Mouse (Mus musculus) heart, embryonic 11.5 days (tissue): ENCODE results near the gene Sun5. TPM values are rescaled to one million over a fixed set of nuclear protein-coding genes. Genes with fewer than 3 reads are reported as not detected.
"Not testable (repeated sequence)": the region's sequence is repeated elsewhere in the genome, so short reads cannot be mapped to it uniquely, and the experiment has no call there.

ENCODE experiments used
- ATAC-seq: fragments of 200-750 bp; cut with Nextera tagmentation; replicated peaks from 2 replicates; pipeline ENCODE4 v1.8.0; 2017; ENCODE audit warnings: moderate library complexity; ENCODE audit not compliant: insufficient number of reproducible peaks, low FRiP score, low TSS enrichment
- H3K27ac ChIP-seq: fragments of 300-500 bp; sonication (generic); 2 replicates; pipeline ENCODE4 v1.5.1; 2014; ENCODE audit warnings: mild to moderate bottlenecking, low read depth, low read length
- H3K27me3 ChIP-seq: fragments of 300-500 bp; sonication (generic); 2 replicates; pipeline ENCODE4 v1.6.1; 2014; ENCODE audit warnings: mild to moderate bottlenecking, low read length, mixed read lengths; ENCODE audit not compliant: control insufficient read depth, insufficient read depth
- H3K36me3 ChIP-seq: fragments of 300-500 bp; sonication (generic); 2 replicates; pipeline ENCODE4 v1.6.1; 2014; ENCODE audit warnings: mild to moderate bottlenecking, low read length, moderate library complexity, mixed read lengths; ENCODE audit not compliant: control insufficient read depth, insufficient read depth
- H3K4me1 ChIP-seq: fragments of 300-500 bp; sonication (generic); 2 replicates; pipeline ENCODE4 v1.6.1; 2014; ENCODE audit warnings: low read length; ENCODE audit not compliant: control insufficient read depth, insufficient read depth
- H3K4me2 ChIP-seq: fragments of 300-500 bp; sonication (generic); 2 replicates; pipeline ENCODE4 v1.6.1; 2014; ENCODE audit warnings: mild to moderate bottlenecking, moderate library complexity
- H3K4me3 ChIP-seq: fragments of 300-500 bp; sonication (generic); 2 replicates; pipeline ENCODE4 v1.5.1; 2014; ENCODE audit warnings: low read depth, low read length
- H3K9ac ChIP-seq: fragments of 300-500 bp; sonication (generic); 2 replicates; pipeline ENCODE4 v1.6.1; 2014; ENCODE audit warnings: mild to moderate bottlenecking, low read depth, low read length, moderate library complexity
- H3K9me3 ChIP-seq: fragments of 300-500 bp; sonication (generic); replicated peaks from 2 replicates; pipeline ENCODE4 v1.6.1; 2016; ENCODE audit warnings: low read length; ENCODE audit not compliant: control insufficient read depth
- WGBS: fragments of 180-500 bp; shearing (Covaris S2); extraction: QIAGEN DNeasy Blood & Tissue Kit; methylation state at CpG from one replicate; pipeline ENCODE4 v1.1.7; 2014; ENCODE audit not compliant: insufficient replicate concordance; 5-methylcytosine and 5-hydroxymethylcytosine counted together
- polyA plus RNA-seq: library from polyadenylated mRNA; unstranded; fragments of >200 nt; fragmentation: Nextera tagmentation; extraction: Ambion mirVana; gene quantifications from 2 replicates; pipeline ENCODE4 v1.2.1, GENCODE M21; 2014

Gene Sun5
- polyA plus RNA-seq, 1 experiment from 2014 or later: not detected

GRCm38 (mm10) chr2:153828704-153829103 lies 42.2 kb downstream of the Sun5 start:
- no peak overlapping the region for H3K9ac ChIP-seq
- ATAC-seq: no peak
- H3K27me3 ChIP-seq: no peaks in the 10 kb centered on the region; the same call in 1 of the 2 replicates
- H3K4me2 ChIP-seq: no peak overlapping the region
- no peak overlapping the region for H3K27ac ChIP-seq
- H3K4me1 ChIP-seq: 0 out of 2 replicates have a peak, but pooled peaks cover 3% of the 10 kb centered on the region
- H3K9me3 ChIP-seq: no peaks in the 10 kb centered on the region
- no peaks in the 10 kb centered on the region for H3K36me3 ChIP-seq
- WGBS: 80% methylated on average over 7 of the region's 7 CpGs
- no peak overlapping the region for H3K4me3 ChIP-seq

GRCm38 (mm10) chr2:153827171-153827830 lies 43.6 kb downstream of the Sun5 start:
- H3K9ac ChIP-seq: no peak overlapping the region
- H3K4me2 ChIP-seq: no peak overlapping the region
- H3K36me3 ChIP-seq: no peaks in the 10 kb centered on the region
- H3K4me1 ChIP-seq: 0 out of 2 replicates have a peak, but pooled peaks cover 3% of the 10 kb centered on the region
- H3K27ac ChIP-seq: no peak overlapping the region
- ATAC-seq: no peak
- H3K27me3 ChIP-seq: no peaks in the 10 kb centered on the region; the same call in 1 of the 2 replicates
- 76% methylated on average over 8 of the region's 8 CpGs for WGBS
- no peaks in the 10 kb centered on the region for H3K9me3 ChIP-seq
- no peak overlapping the region for H3K4me3 ChIP-seq

- H3K27ac ChIP-seq, ATAC-seq, H3K4me3 ChIP-seq, H3K27me3 ChIP-seq, H3K36me3 ChIP-seq, H3K9ac ChIP-seq, H3K9me3 ChIP-seq, H3K4me1 ChIP-seq, H3K4me2 ChIP-seq: not testable (repeated sequence)
- 50% methylated on average over 32 of the region's 32 CpGs for WGBS
These were observed 45.0 kb downstream of the Sun5 start for GRCm38 (mm10) chr2:153825900-153826299.

- Histone ChIP-seq H3K4me1 (0 out of 2 replicates have a peak, but pooled peaks cover 3% of the 10 kb centered on the region), H3K4me3 (no peak overlapping the region), H3K27me3 (no peaks in the 10 kb centered on the region; the same call in 1 of the 2 replicates), H3K36me3 (no peaks in the 10 kb centered on the region), H3K4me2 (no peak overlapping the region), H3K27ac (no peak overlapping the region), H3K9ac (no peak overlapping the region), H3K9me3 (no peaks in the 10 kb centered on the region)
- no peak for ATAC-seq
- WGBS: 79% methylated on average over 6 of the region's 6 CpGs
These were observed 46.3 kb downstream of the Sun5 start for GRCm38 (mm10) chr2:153824593-153824992.

GRCm38 (mm10) chr2:153822005-153822543 lies 48.8 kb downstream of the Sun5 start:
- ATAC-seq: no peak
- Histone ChIP-seq H3K4me2 (no peak overlapping the region), H3K36me3 (no peaks in the 10 kb centered on the region), H3K27ac (no peak overlapping the region), H3K9me3 (no peaks in the 10 kb centered on the region), H3K9ac (no peak overlapping the region), H3K4me1 (0 out of 2 replicates have a peak, but pooled peaks cover 3% of the 10 kb centered on the region), H3K27me3 (no peaks in the 10 kb centered on the region; the same call in 1 of the 2 replicates), H3K4me3 (no peak overlapping the region)
- WGBS: 77% methylated on average over 2 of the region's 2 CpGs

- Histone ChIP-seq H3K27me3 (no peaks in the 10 kb centered on the region), H3K4me1 (peaks cover 28% of the 10 kb centered on the region), H3K9ac (no peak overlapping the region), H3K4me2 (no peak overlapping the region), H3K36me3 (no peaks in the 10 kb centered on the region), H3K9me3 (no peaks in the 10 kb centered on the region), H3K27ac (no peak overlapping the region), H3K4me3 (no peak overlapping the region)
- no peak for ATAC-seq
- WGBS: 40% methylated on average over 3 of the region's 3 CpGs
These were observed 61.0 kb downstream of the Sun5 start for GRCm38 (mm10) chr2:153809921-153810320.

GRCm38 (mm10) chr2:153808841-153809240 lies 62.0 kb downstream of the Sun5 start:
- Histone ChIP-seq H3K27ac (no peak overlapping the region), H3K9ac (no peak overlapping the region), H3K4me3 (no peak overlapping the region), H3K36me3 (no peaks in the 10 kb centered on the region), H3K4me2 (no peak overlapping the region), H3K4me1 (peaks cover 28% of the 10 kb centered on the region), H3K9me3 (no peaks in the 10 kb centered on the region), H3K27me3 (no peaks in the 10 kb centered on the region)
- no peak for ATAC-seq
- 54% methylated on average over 6 of the region's 6 CpGs for WGBS

- no peak overlapping the region for H3K9ac ChIP-seq
- H3K4me1 ChIP-seq: peaks cover 28% of the 10 kb centered on the region
- ATAC-seq: no peak
- H3K9me3 ChIP-seq: no peaks in the 10 kb centered on the region
- no peak overlapping the region for H3K4me3 ChIP-seq
- no peaks in the 10 kb centered on the region for H3K27me3 ChIP-seq
- H3K4me2 ChIP-seq: no peak overlapping the region
- no peaks in the 10 kb centered on the region for H3K36me3 ChIP-seq
- 79% methylated on average over 8 of the region's 8 CpGs for WGBS
- H3K27ac ChIP-seq: no peak overlapping the region
These were observed 62.7 kb downstream of the Sun5 start for GRCm38 (mm10) chr2:153808146-153808545.

- H3K9me3 ChIP-seq, H3K4me2 ChIP-seq, H3K36me3 ChIP-seq, H3K27ac ChIP-seq, H3K9ac ChIP-seq, H3K27me3 ChIP-seq, ATAC-seq, H3K4me3 ChIP-seq: not testable (repeated sequence)
- H3K4me1 ChIP-seq: peaks cover 28% of the 10 kb centered on the region
These were observed 63.4 kb downstream of the Sun5 start for GRCm38 (mm10) chr2:153807464-153807863.
